Comparison of ENCODE assay signal across 8 mouse cellular contexts in genomic region chr6:24664867-24665458, GRCm38 (mm10). TPM values are rescaled to one million over a fixed set of nuclear protein-coding genes. Genes with fewer than 3 reads are reported as not detected.
DNase-seq lines count a peak whose midpoint lies in the region; ATAC-seq and TF ChIP-seq lines count a peak whose summit lies in the region.

Wasl (minus strand) TSS chr6:24665009.

- H3K9ac ChIP-seq in ES-E14 (ENCODE audit: insufficient read depth, low read depth, low read length, poor library complexity, severe bottlenecking), result peak within 1 kb of the TSS; percentile 93
- H3K9ac ChIP-seq in forebrain, embryonic 15.5 days (replicated peaks), result peak within 1 kb of the TSS; percentile 95

- under 1% methylated on average over 58 of the region's 63 CpGs for WGBS in forebrain, embryonic 15.5 days
- WGBS in lung, adult 2 months, result under 1% methylated on average over 60 of the region's 63 CpGs

- peak; percentile 99 for ATAC-seq in forebrain, embryonic 15.5 days (replicated peaks)
- ATAC-seq in neutrophil, adult 5-6 weeks (ENCODE audit: extremely low read depth, insufficient number of reproducible peaks, low FRiP score, poor library complexity, severe bottlenecking), result peak; percentile 97

- H3K27ac ChIP-seq in ES-E14 (ENCODE audit: insufficient read depth, low read depth, low read length, poor library complexity, severe bottlenecking), result peak within 1 kb of the TSS; percentile 63
- H3K27ac ChIP-seq in forebrain, embryonic 15.5 days (replicated peaks), result peak within 1 kb of the TSS; percentile 97

- H3K27me3 ChIP-seq in forebrain, embryonic 15.5 days, result no peaks in the 10 kb centered on the region

- peak; percentile 56; the same call in 1 of the 2 replicates for TF ChIP-seq POLR2A in lung, adult 2 months (IDR thresholded peaks at IDR 0.05; ENCODE audit: borderline replicate concordance, extremely low read depth, low read depth, low read length)

- no peak for TF ChIP-seq CTCF in lung, adult 2 months (IDR thresholded peaks at IDR 0.05; ENCODE audit: insufficient read depth, low read length)

- intact Hi-C loops in heart, postnatal 25 days (cut with DNase I), result loop anchor here (5.0 kb wide), 1 partner anchor 38 kb away; no protein-coding TSS in a partner anchor

- peak within 1 kb of the TSS; percentile 92 to 98 for H3K4me3 ChIP-seq in ES-E14 (ENCODE audit: insufficient read depth in 1 of 2, low read depth in 1 of 2, low read length in 2 of 2, poor library complexity in 1 of 2, severe bottlenecking in 1 of 2)
- H3K4me3 ChIP-seq in forebrain, embryonic 15.5 days, result peak within 1 kb of the TSS; percentile 84
- H3K4me3 ChIP-seq in lung, adult 2 months (replicated peaks; ENCODE audit: extremely low read depth, low read depth, low read length), result peak within 1 kb of the TSS; percentile 94

- peak within 1 kb of the TSS; percentile 65 for H3K4me2 ChIP-seq in forebrain, embryonic 15.5 days (replicated peaks)

- no peaks in the 10 kb centered on the region; the same call in 1 of the 2 replicates for H3K36me3 ChIP-seq in ES-E14 (ENCODE audit: control insufficient read depth, insufficient read depth, low read length, poor library complexity, severe bottlenecking)
- no peaks in the 10 kb centered on the region for H3K36me3 ChIP-seq in forebrain, embryonic 15.5 days

- H3K4me1 ChIP-seq in ES-E14 (ENCODE audit: control insufficient read depth in 2 of 2, insufficient read depth in 2 of 2, low read length in 2 of 2, poor library complexity in 1 of 2), result peaks cover 4 to 6% of the 10 kb centered on the region in 2 experiments; a peak in 2 of 4 replicates
- peaks cover 21% of the 10 kb centered on the region for H3K4me1 ChIP-seq in forebrain, embryonic 15.5 days
- peaks cover 9% of the 10 kb centered on the region for H3K4me1 ChIP-seq in lung, adult 2 months (ENCODE audit: control insufficient read depth, insufficient read depth, low read length)

- in situ Hi-C loops in ES-E14 (cut with MboI; ENCODE audit: low sequenced_read_pairs in 2 of 2, unreplicated experiment in 2 of 2), result no loop called here

- DNase-seq in ES-E14 (ENCODE audit: low read depth, low spot score), result peak; percentile 91
- peak; percentile 99 for DNase-seq in cerebellum, adult 11-12 months
- peak; percentile 98 for DNase-seq in heart, postnatal 25 days (ENCODE audit: low spot score)
- DNase-seq in layer of hippocampus, adult 18-20 months (ENCODE audit: low spot score in 2 of 2), result peak; percentile 99
- peak; percentile 97 for DNase-seq in lung, adult 2 months
- DNase-seq in thymus, adult 18-20 months, result peak; percentile 98 to 99

- H3K9me3 ChIP-seq in ES-E14 (ENCODE audit: control insufficient read depth, insufficient read depth, low read depth, low read length), result no peaks in the 10 kb centered on the region
- H3K9me3 ChIP-seq in forebrain, embryonic 15.5 days, result no peaks in the 10 kb centered on the region

TF ChIP-seq in ES-E14, 5 proteins besides CTCF, POLR2A, EP300 and RAD21:
- TF ChIP-seq ZNF384 (IDR thresholded peaks at IDR 0.05; ENCODE audit: low read depth, low read length), result no peak
- peak; percentile 69; the same call in 1 of the 2 replicates for TF ChIP-seq HCFC1 (IDR thresholded peaks at IDR 0.05; ENCODE audit: borderline replicate concordance, insufficient read depth, low read length)
- TF ChIP-seq MAFK (IDR thresholded peaks at IDR 0.05; ENCODE audit: insufficient read depth, low read depth, low read length), result no peak
- no peak for TF ChIP-seq CHD2 (IDR thresholded peaks at IDR 0.05; ENCODE audit: low read depth, low read length)
- no peak for TF ChIP-seq ZC3H11A (IDR thresholded peaks at IDR 0.05; ENCODE audit: borderline replicate concordance, low read depth, low read length)
TF ChIP-seq in ES-E14: peak in this region for 1.

RNA-seq across cellular contexts. Expression of gene Wasl, which starts in this region (rescaled TPM):
- total RNA-seq in ES-E14 (2012; rRNA removed), result 18.5 and 20.3 TPM in 2 replicates
- 71.0 and 74.1 TPM in 2 replicates for polyA plus RNA-seq in forebrain, embryonic 15.5 days (2015; fragmentation: Nextera tagmentation; extraction: Ambion mirVana)
- total RNA-seq in heart, postnatal 25 days (2021), result 10 to 100 TPM; 25.5 to 35.8 TPM
- total RNA-seq in layer of hippocampus, adult 18-20 months (2021), result 100 to 1,000 TPM; 144 to 162 TPM
- 70.0 and 123 TPM in 2 replicates for polyA plus RNA-seq in lung, adult 2 months (2012; rRNA removed)
- total RNA-seq in neutrophil, adult 5-6 weeks (2017), result 16.0 and 19.8 TPM in 2 replicates

Comparison
In these comparisons a context has a peak if more than half of its experiments do, and no peak if none do; other contexts are left out.
1. Peak in every context shown above with its lines: DNase-seq, ATAC-seq, H3K4me3 ChIP-seq and H3K27ac ChIP-seq.